In genomic region chr1:191579524-191579923, GRCm38 (mm10) we compare ENCODE assay signal across 22 mouse cellular contexts. TPM values are rescaled to one million over a fixed set of nuclear protein-coding genes. Genes with fewer than 3 reads are reported as not detected.
DNase-seq lines count a peak whose midpoint lies in the region; ATAC-seq lines count a peak whose summit lies in the region.
"Had no signal": no experiment of that assay in that cellular context is flagged by ENCODE, and none has a peak within 500 bp of the region (broad histone marks: within the 10 kb centered on the region; RNA-seq: fewer than 3 reads in every experiment).

No protein-coding gene starts in this region.

- no peak overlapping the region for H3K4me3 ChIP-seq in midbrain, embryonic 11.5 days (ENCODE audit: low read depth, low read length)
- H3K4me3 ChIP-seq in midbrain, embryonic 16.5 days (ENCODE audit: low read depth, low read length), result no peak overlapping the region
- H3K4me3 ChIP-seq in limb, embryonic 10.5 days, result no peak overlapping the region
- H3K4me3 ChIP-seq: embryonic facial prominence, embryonic 13.5 days; forebrain, embryonic 10.5 days; forebrain, embryonic 13.5 days; heart, adult 2 months; heart, embryonic 10.5 days; hindbrain, embryonic 12.5 days; hindbrain, embryonic 15.5 days; intestine, embryonic 15.5 days had no signal

- no peak for ATAC-seq in midbrain, embryonic 11.5 days (ENCODE audit: low FRiP score)
- ATAC-seq in midbrain, embryonic 16.5 days, result no peak
- no peak for ATAC-seq in megakaryocyte, adult 5-6 weeks (ENCODE audit: poor library complexity, severe bottlenecking)
- ATAC-seq: forebrain, embryonic 13.5 days; forebrain, embryonic 16.5 days; intestine, embryonic 15.5 days had no signal

- peaks cover 8% of the 10 kb centered on the region for H3K4me1 ChIP-seq in midbrain, embryonic 11.5 days (ENCODE audit: control insufficient read depth, insufficient read depth, low read length)
- H3K4me1 ChIP-seq in midbrain, embryonic 16.5 days (ENCODE audit: control insufficient read depth, insufficient read depth, low read length), result peaks cover 30% of the 10 kb centered on the region
- peaks cover 19% of the 10 kb centered on the region for H3K4me1 ChIP-seq in limb, embryonic 10.5 days

- no peak overlapping the region for H3K9ac ChIP-seq in midbrain, embryonic 11.5 days (ENCODE audit: low read length)
- no peak overlapping the region for H3K9ac ChIP-seq in midbrain, embryonic 16.5 days (ENCODE audit: low read depth, low read length)
- H3K9ac ChIP-seq: embryonic facial prominence, embryonic 13.5 days; forebrain, embryonic 13.5 days; hindbrain, embryonic 12.5 days; hindbrain, embryonic 15.5 days; intestine, embryonic 15.5 days had no signal

- H3K27me3 ChIP-seq in midbrain, embryonic 11.5 days (ENCODE audit: control insufficient read depth, insufficient read depth, low read length), result no peaks in the 10 kb centered on the region
- no peaks in the 10 kb centered on the region for H3K27me3 ChIP-seq in midbrain, embryonic 16.5 days (ENCODE audit: control insufficient read depth, insufficient read depth, low read depth, low read length)
- H3K27me3 ChIP-seq in limb, embryonic 10.5 days (ENCODE audit: low read depth, poor library complexity, severe bottlenecking), result no peaks in the 10 kb centered on the region
- H3K27me3 ChIP-seq: embryonic facial prominence, embryonic 13.5 days; forebrain, embryonic 13.5 days; hindbrain, embryonic 12.5 days; hindbrain, embryonic 15.5 days; intestine, embryonic 15.5 days had no signal

- H3K9me3 ChIP-seq in midbrain, embryonic 11.5 days (ENCODE audit: control insufficient read depth, low read length), result no peaks in the 10 kb centered on the region; the same call in 1 of the 2 replicates
- H3K9me3 ChIP-seq in midbrain, embryonic 16.5 days (replicated peaks; ENCODE audit: control insufficient read depth, low read length, poor library complexity, severe bottlenecking), result no peaks in the 10 kb centered on the region
- H3K9me3 ChIP-seq in limb, embryonic 10.5 days (replicated peaks), result 0 out of 2 replicates have a peak, but pooled peaks cover 2% of the 10 kb centered on the region
- H3K9me3 ChIP-seq: embryonic facial prominence, embryonic 13.5 days; forebrain, embryonic 13.5 days; heart, embryonic 10.5 days; hindbrain, embryonic 15.5 days; intestine, embryonic 15.5 days had no signal

- no peak overlapping the region for H3K4me2 ChIP-seq in midbrain, embryonic 11.5 days
- H3K4me2 ChIP-seq in midbrain, embryonic 16.5 days (ENCODE audit: low read length), result no peak overlapping the region
- H3K4me2 ChIP-seq: embryonic facial prominence, embryonic 13.5 days; forebrain, embryonic 13.5 days; hindbrain, embryonic 12.5 days; hindbrain, embryonic 15.5 days; intestine, embryonic 15.5 days had no signal

- WGBS in midbrain, embryonic 11.5 days, result 96% methylated on average over 3 of the region's 3 CpGs
- 89% methylated on average over 3 of the region's 3 CpGs for WGBS in midbrain, embryonic 16.5 days
- WGBS in limb, embryonic 10.5 days, result 93% methylated on average over 3 of the region's 3 CpGs

- no peak overlapping the region for H3K27ac ChIP-seq in midbrain, embryonic 11.5 days (ENCODE audit: low read depth, low read length)
- no peak overlapping the region for H3K27ac ChIP-seq in midbrain, embryonic 16.5 days (ENCODE audit: low read length)
- no peak overlapping the region for H3K27ac ChIP-seq in limb, embryonic 10.5 days
- H3K27ac ChIP-seq: embryonic facial prominence, embryonic 13.5 days; forebrain, embryonic 10.5 days; forebrain, embryonic 13.5 days; heart, adult 2 months; heart, embryonic 10.5 days; hindbrain, embryonic 12.5 days; hindbrain, embryonic 15.5 days; intestine, embryonic 15.5 days had no signal

- DNase-seq in midbrain, embryonic 11.5 days (ENCODE audit: low spot score, missing footprints), result peak; percentile 68
- DNase-seq in T-cell, adult 2 months (ENCODE audit: low spot score), result peak; percentile 69
- DNase-seq in induced T-regulatory cell, adult 2 months (ENCODE audit: low read depth), result peak; percentile 68
- no peak for DNase-seq in limb, embryonic 10.5 days (ENCODE audit: low spot score)
- DNase-seq: adrenal gland, postnatal 10 days; adrenal gland, postnatal 36 days; cerebellum, adult 18-20 months; cerebellum, adult 9-10 months; cerebellum, postnatal 14 days; gastrocnemius, postnatal 10 days; gastrocnemius, postnatal 36 days; heart, adult 2 months had no signal

- no peaks in the 10 kb centered on the region; the same call in 1 of the 2 replicates for H3K36me3 ChIP-seq in midbrain, embryonic 11.5 days (ENCODE audit: control insufficient read depth, insufficient read depth, low read length)
- peaks cover 7% of the 10 kb centered on the region; the same call in 1 of the 2 replicates for H3K36me3 ChIP-seq in midbrain, embryonic 16.5 days (ENCODE audit: control insufficient read depth, insufficient read depth, low read length)
- H3K36me3 ChIP-seq in limb, embryonic 10.5 days, result peaks cover 64% of the 10 kb centered on the region

RNA-seq across cellular contexts. Expression of gene Ints7, which starts 4.1 kb away (rescaled TPM):
- polyA plus RNA-seq in midbrain, embryonic 11.5 days (2014; fragmentation: Nextera tagmentation; extraction: Ambion mirVana), result 54.4 and 55.2 TPM in 2 replicates
- 34.7 and 35.2 TPM in 2 replicates for polyA plus RNA-seq in midbrain, embryonic 16.5 days (2015; fragmentation: Nextera tagmentation; extraction: Ambion mirVana)
- 78.5 and 85.3 TPM in 2 replicates for polyA plus RNA-seq in limb, embryonic 10.5 days (2016; fragmentation: Nextera tagmentation; extraction: Ambion mirVana)
- total RNA-seq in megakaryocyte, adult 5-6 weeks (2015), result 18.1 and 18.2 TPM in 2 replicates
- 33.7 and 37.1 TPM in 2 replicates for total RNA-seq in megakaryocyte, adult 5-6 weeks (2017)

RNA-seq across cellular contexts. Expression of gene Dtl, which starts 4.2 kb away (rescaled TPM):
- polyA plus RNA-seq in midbrain, embryonic 11.5 days (2014; fragmentation: Nextera tagmentation; extraction: Ambion mirVana), result 67.9 and 71.5 TPM in 2 replicates
- polyA plus RNA-seq in midbrain, embryonic 16.5 days (2015; fragmentation: Nextera tagmentation; extraction: Ambion mirVana), result 3.4 and 5.9 TPM in 2 replicates
- 83.0 and 92.7 TPM in 2 replicates for polyA plus RNA-seq in limb, embryonic 10.5 days (2016; fragmentation: Nextera tagmentation; extraction: Ambion mirVana)
- 34.7 and 36.7 TPM in 2 replicates for total RNA-seq in megakaryocyte, adult 5-6 weeks (2015)
- 24.2 and 30.4 TPM in 2 replicates for total RNA-seq in megakaryocyte, adult 5-6 weeks (2017)
